Mouse (Mus musculus) MEL (cell line): ENCODE data around the gene Gm3285. TPM values are rescaled to one million over a fixed set of nuclear protein-coding genes. Genes with fewer than 3 reads are reported as not detected.

Experiments
- DNase-seq: peaks from one replicate; pipeline ENCODE4 v3.0.0; 2011; ENCODE audit warnings: low read depth, low spot score
- H3K27ac ChIP-seq: 2 replicates; pipeline ENCODE4 v1.5.1; 2012; ENCODE audit warnings: low read depth, mild to moderate bottlenecking, control low read depth, low read length, moderate library complexity; ENCODE audit not compliant: control insufficient read depth
- H3K27me3 ChIP-seq, 2 experiments: fragments of 150-350 bp in 1 of 2; sonication (generic) in 1 of 2; 2 replicates each; pipeline ENCODE4 v1.6.1; 2012; ENCODE audit warnings: low read length in 2 of 2, mild to moderate bottlenecking in 2 of 2, improper control_type of control experiment in 1 of 2, moderate library complexity in 1 of 2; ENCODE audit not compliant: insufficient read depth in 2 of 2, control insufficient read depth in 1 of 2
- H3K36me3 ChIP-seq, 2 experiments: 2 replicates each; pipeline ENCODE4 v1.6.1; 2012 to 2014; ENCODE audit warnings: low read length in 2 of 2, improper control_type of control experiment in 1 of 2, inconsistent platforms in 1 of 2, mild to moderate bottlenecking in 1 of 2; ENCODE audit not compliant: insufficient read depth in 2 of 2, control insufficient read depth in 1 of 2
- H3K4me1 ChIP-seq, 2 experiments: fragments of 150-350 bp in 1 of 2; sonication (generic) in 1 of 2; 2 replicates each; pipeline ENCODE4 v1.6.1; 2012; ENCODE audit warnings: low read length in 2 of 2, improper control_type of control experiment in 1 of 2, mild to moderate bottlenecking in 1 of 2; ENCODE audit not compliant: insufficient read depth in 2 of 2, control insufficient read depth in 1 of 2
- H3K4me3 ChIP-seq, 2 experiments: fragments of 150-350 bp in 1 of 2; sonication (generic) in 1 of 2; 2 replicates each; pipeline ENCODE4 v1.5.1; 2012; ENCODE audit warnings: low read depth in 2 of 2, low read length in 2 of 2, mild to moderate bottlenecking in 2 of 2, moderate library complexity in 2 of 2, control low read depth in 1 of 2, improper control_type of control experiment in 1 of 2; ENCODE audit not compliant: control insufficient read depth in 1 of 2, insufficient read depth in 1 of 2
- H3K79me2 ChIP-seq: 2 replicates; pipeline ENCODE4 v1.6.1; 2012; ENCODE audit warnings: mild to moderate bottlenecking, low read length, moderate library complexity; ENCODE audit not compliant: control insufficient read depth, poor library complexity, insufficient read depth
- H3K9ac ChIP-seq: 2 replicates; pipeline ENCODE4 v1.6.1; 2012; ENCODE audit warnings: low read depth, mild to moderate bottlenecking, control low read depth, low read length, moderate library complexity; ENCODE audit not compliant: control insufficient read depth, poor library complexity, severe bottlenecking
- H3K9me3 ChIP-seq: fragments of 150-350 bp; sonication (generic); replicated peaks from 2 replicates; pipeline ENCODE4 v1.6.1; 2012; ENCODE audit warnings: mild to moderate bottlenecking, low read length, improper control_type of control experiment, moderate library complexity; ENCODE audit not compliant: insufficient read depth
- BHLHE40 ChIP-seq: IDR thresholded peaks from 2 replicates; pipeline ENCODE4 v1.6.1; 2012; ENCODE audit warnings: low read depth, mild to moderate bottlenecking, inconsistent platforms, low read length, improper control_type of control experiment, borderline replicate concordance
- CTCF ChIP-seq, 3 experiments: IDR thresholded peaks in 2 of 3; conservative IDR thresholded peaks in 1 of 3; 2 replicates each; pipeline ENCODE4 v1.5.1; 2011 to 2012; ENCODE audit warnings: low read length in 3 of 3, low read depth in 2 of 3, mild to moderate bottlenecking in 2 of 3, improper control_type of control experiment in 1 of 3, inconsistent platforms in 1 of 3, mixed read lengths in 1 of 3, moderate library complexity in 1 of 3; ENCODE audit not compliant: control insufficient read depth in 1 of 3, insufficient read depth in 1 of 3, poor library complexity in 1 of 3, severe bottlenecking in 1 of 3
- E2F4 ChIP-seq: IDR thresholded peaks from 2 replicates; pipeline ENCODE4 v1.6.1; 2011; ENCODE audit warnings: low read depth, low read length, improper control_type of control experiment, borderline replicate concordance
- GABPA ChIP-seq: IDR thresholded peaks from 2 replicates; pipeline ENCODE4 v1.6.1; 2012; ENCODE audit warnings: low read depth, mild to moderate bottlenecking, inconsistent platforms, low read length, improper control_type of control experiment, moderate library complexity
- GATA1 ChIP-seq: IDR thresholded peaks from 2 replicates; pipeline ENCODE4 v1.6.1; 2011; ENCODE audit warnings: low read depth, low read length, improper control_type of control experiment
- KAT2A ChIP-seq: conservative IDR thresholded peaks from 2 replicates; pipeline ENCODE4 v1.6.1; 2012; ENCODE audit warnings: low read depth, low read length, improper control_type of control experiment, inconsistent platforms
- MAX ChIP-seq: IDR thresholded peaks from 2 replicates; pipeline ENCODE4 v1.6.1; 2011; ENCODE audit warnings: low read length, improper control_type of control experiment
- MAZ ChIP-seq: IDR thresholded peaks from 2 replicates; pipeline ENCODE4 v1.6.1; 2012; ENCODE audit warnings: low read depth, mild to moderate bottlenecking, inconsistent platforms, low read length, improper control_type of control experiment
- MEF2A ChIP-seq: IDR thresholded peaks from 2 replicates; pipeline ENCODE4 v1.6.1; 2014; ENCODE audit warnings: low read depth, mild to moderate bottlenecking, inconsistent platforms, low read length, improper control_type of control experiment; ENCODE audit not compliant: poor library complexity, insufficient replicate concordance, severe bottlenecking; ENCODE audit errors: extremely low read depth
- MXI1 ChIP-seq: IDR thresholded peaks from 2 replicates; pipeline ENCODE4 v1.6.1; 2011; ENCODE audit warnings: mild to moderate bottlenecking, low read depth, low read length, improper control_type of control experiment
- NRF1 ChIP-seq: IDR thresholded peaks from 2 replicates; pipeline ENCODE4 v1.6.1; 2014; ENCODE audit warnings: low read depth, mild to moderate bottlenecking, inconsistent platforms, low read length, improper control_type of control experiment, moderate library complexity; ENCODE audit not compliant: poor library complexity, insufficient read depth, severe bottlenecking
- POLR2A ChIP-seq, 2 experiments: IDR thresholded peaks; 2 replicates each; pipeline ENCODE4 v1.6.1; 2011 to 2012; ENCODE audit warnings: low read length in 2 of 2, mild to moderate bottlenecking in 2 of 2, control low read depth in 1 of 2, improper control_type of control experiment in 1 of 2, low read depth in 1 of 2, moderate library complexity in 1 of 2; ENCODE audit not compliant: control insufficient read depth in 1 of 2, insufficient read depth in 1 of 2, poor library complexity in 1 of 2
- POLR2AphosphoS2 ChIP-seq: IDR thresholded peaks from 2 replicates; pipeline ENCODE4 v1.6.1; 2011; ENCODE audit warnings: low read length, improper control_type of control experiment
- POLR2AphosphoS5 ChIP-seq: IDR thresholded peaks from 2 replicates; pipeline ENCODE4 v1.6.1; 2012; ENCODE audit warnings: low read depth, borderline replicate concordance, mild to moderate bottlenecking, inconsistent platforms, low read length, moderate library complexity, mixed read lengths
- RAD21 ChIP-seq: IDR thresholded peaks from 2 replicates; pipeline ENCODE4 v1.6.1; 2011; ENCODE audit warnings: mild to moderate bottlenecking, low read depth, low read length, improper control_type of control experiment
- RCOR1 ChIP-seq: IDR thresholded peaks from 2 replicates; pipeline ENCODE4 v1.6.1; 2012; ENCODE audit warnings: low read depth, mild to moderate bottlenecking, inconsistent platforms, low read length, improper control_type of control experiment
- SIN3A ChIP-seq: IDR thresholded peaks from 2 replicates; pipeline ENCODE4 v1.6.1; 2012; ENCODE audit warnings: low read length, improper control_type of control experiment, inconsistent platforms
- SMC3 ChIP-seq: IDR thresholded peaks from 2 replicates; pipeline ENCODE4 v1.6.1; 2011; ENCODE audit warnings: low read depth, low read length, improper control_type of control experiment
- TCF12 ChIP-seq: IDR thresholded peaks from 2 replicates; pipeline ENCODE4 v1.6.1; 2014; ENCODE audit warnings: low read depth, mild to moderate bottlenecking, inconsistent platforms, low read length, improper control_type of control experiment, moderate library complexity
- USF1 ChIP-seq: IDR thresholded peaks from 2 replicates; pipeline ENCODE4 v1.6.1; 2014; ENCODE audit warnings: low read depth, mild to moderate bottlenecking, inconsistent platforms, low read length, improper control_type of control experiment, moderate library complexity
- USF2 ChIP-seq, 2 experiments: IDR thresholded peaks; 2 replicates each; pipeline ENCODE4 v1.6.1; 2011 to 2012; ENCODE audit warnings: improper control_type of control experiment in 2 of 2, low read length in 2 of 2, borderline replicate concordance in 1 of 2, inconsistent platforms in 1 of 2, low read depth in 1 of 2, mild to moderate bottlenecking in 1 of 2; ENCODE audit not compliant: insufficient read depth in 1 of 2
- polyA plus RNA-seq, 2 experiments: library from polyadenylated mRNA; stranded (reverse) in 1 of 2; unstranded in 1 of 2; fragments of >175 nt in 1 of 2; fragments of >200 nt in 1 of 2; gene quantifications; 2 replicates each; pipeline versions ENCODE4 v1.2.1 to v1.2.4; 2012; ENCODE audit warnings: low replicate concordance in 2 of 2, low read depth in 1 of 2; ENCODE audit not compliant: insufficient read length in 2 of 2, insufficient read depth in 1 of 2, missing spikeins in 1 of 2
- total RNA-seq: library from RNA; depleted of rRNA; stranded (reverse); fragments of 300-350 nt; gene quantifications from 2 replicates; pipeline ENCODE4 v1.2.3, GENCODE M21; 2012

The Gm3285 gene
- total and polyA plus RNA-seq, 3 experiments: not detected

GRCm38 (mm10) chr10:77815514-77815913, 46.3 kb upstream of the Gm3285 start:
- Histone ChIP-seq H3K9ac (no peak overlapping the region), H3K4me1 (peaks cover 0 to 7% of the 10 kb centered on the region in 2 experiments; a peak in 2 of 4 replicates), H3K36me3 (no peaks in the 10 kb centered on the region), H3K9me3 (no peaks in the 10 kb centered on the region), H3K27ac (no peak overlapping the region), H3K27me3 (no peaks in the 10 kb centered on the region), H3K79me2 (no peaks in the 10 kb centered on the region), H3K4me3 (no peak overlapping the region)
- peak; percentile 42 for DNase-seq
- no peak for TF ChIP-seq USF2 (IDR thresholded peaks at IDR 0.05; ENCODE audit: borderline replicate concordance in 1 of 2, insufficient read depth in 1 of 2, low read depth in 1 of 2, low read length in 2 of 2)
- TF ChIP-seq BHLHE40: no peak
- TF ChIP-seq POLR2A (IDR thresholded peaks at IDR 0.05; ENCODE audit: control insufficient read depth in 1 of 2, insufficient read depth in 1 of 2, low read depth in 1 of 2, low read length in 2 of 2, poor library complexity in 1 of 2): no peak
- no peak for TF ChIP-seq MAX
- peak; percentile 69 to 91 (median 80) for TF ChIP-seq CTCF (IDR thresholded peaks at IDR 0.05 in 2 of 3, conservative IDR thresholded peaks at IDR 0.05 in 1 of 3; ENCODE audit: control insufficient read depth in 1 of 3, insufficient read depth in 1 of 3, low read depth in 2 of 3, low read length in 3 of 3, poor library complexity in 1 of 3, severe bottlenecking in 1 of 3)
- TF ChIP-seq SMC3: peak; percentile 44
- peak; percentile 37 for TF ChIP-seq RAD21

- DNase-seq: no peak
- no peaks in the 10 kb centered on the region for H3K9me3 ChIP-seq
- no peak overlapping the region for H3K9ac ChIP-seq
- H3K4me1 ChIP-seq: peaks cover 0 to 7% of the 10 kb centered on the region in 2 experiments; a peak in 2 of 4 replicates
- no peaks in the 10 kb centered on the region for H3K27me3 ChIP-seq
- H3K79me2 ChIP-seq: no peaks in the 10 kb centered on the region
- TF ChIP-seq RAD21 (no peak), MAX (no peak), POLR2AphosphoS5 (peak; percentile 79; the same call in 1 of the 2 replicates)
- H3K36me3 ChIP-seq: no peaks in the 10 kb centered on the region
- H3K27ac ChIP-seq: no peak overlapping the region
- no peak overlapping the region for H3K4me3 ChIP-seq
Observed at GRCm38 (mm10) chr10:77818523-77818922, 43.3 kb upstream of the Gm3285 start.

- H3K4me3 ChIP-seq: no peak overlapping the region
- no peak overlapping the region for H3K9ac ChIP-seq
- peaks cover 0 to 7% of the 10 kb centered on the region in 2 experiments; a peak in 2 of 4 replicates for H3K4me1 ChIP-seq
- H3K36me3 ChIP-seq: no peaks in the 10 kb centered on the region
- H3K27me3 ChIP-seq: no peaks in the 10 kb centered on the region
- H3K27ac ChIP-seq: no peak overlapping the region
- TF ChIP-seq KAT2A (no peak), USF1 (no peak), GABPA (no peak), MEF2A (no peak), SIN3A (no peak), E2F4 (no peak), RCOR1 (no peak), MAZ (no peak), POLR2A (IDR thresholded peaks at IDR 0.05; ENCODE audit: control insufficient read depth in 1 of 2, insufficient read depth in 1 of 2, low read depth in 1 of 2, low read length in 2 of 2, poor library complexity in 1 of 2) (no peak), TCF12 (no peak), RAD21 (no peak), NRF1 (no peak), GATA1 (no peak), MXI1 (no peak), POLR2AphosphoS2 (no peak)
- no peaks in the 10 kb centered on the region for H3K9me3 ChIP-seq
- DNase-seq: no peak
- no peaks in the 10 kb centered on the region for H3K79me2 ChIP-seq
Observed at GRCm38 (mm10) chr10:77819203-77819602, 42.6 kb upstream of the Gm3285 start.
